Mouse (Mus musculus) hematopoietic stem cell, adult 5-6 weeks (primary cell): ENCODE data around the gene Gabbr2. TPM values are rescaled to one million over a fixed set of nuclear protein-coding genes. Genes with fewer than 3 reads are reported as not detected.
"Not testable (repeated sequence)": the region's sequence is repeated elsewhere in the genome, so short reads cannot be mapped to it uniquely, and the experiment has no call there.

Source experiments
- ATAC-seq, 2 experiments: fragments of 125-278 bp in 1 of 2; replicated peaks in 1 of 2; 2 replicates each; pipeline ENCODE4 v1.8.0; 2016 to 2017; ENCODE audit warnings: inconsistent platforms in 2 of 2, mild to moderate bottlenecking in 2 of 2, moderate number of reproducible peaks in 2 of 2, low read depth in 1 of 2, moderate TSS enrichment in 1 of 2; ENCODE audit not compliant: low FRiP score in 2 of 2, poor library complexity in 2 of 2, severe bottlenecking in 2 of 2, insufficient read depth in 1 of 2, low TSS enrichment in 1 of 2
- total RNA-seq: library from RNA; stranded (forward); fragments of 172-1452, 232-1000 nt; gene quantifications from 2 replicates; pipeline ENCODE4 v1.2.3, GENCODE M21; 2017

Gene Gabbr2
- total RNA-seq, 1 experiment from 2014 or later, result 0.25 TPM

- peak; percentile 99 to 100 for ATAC-seq
These were observed 348.6 kb downstream of the Gabbr2 start for GRCm38 (mm10) chr4:46642924-46643675.

DNA sequence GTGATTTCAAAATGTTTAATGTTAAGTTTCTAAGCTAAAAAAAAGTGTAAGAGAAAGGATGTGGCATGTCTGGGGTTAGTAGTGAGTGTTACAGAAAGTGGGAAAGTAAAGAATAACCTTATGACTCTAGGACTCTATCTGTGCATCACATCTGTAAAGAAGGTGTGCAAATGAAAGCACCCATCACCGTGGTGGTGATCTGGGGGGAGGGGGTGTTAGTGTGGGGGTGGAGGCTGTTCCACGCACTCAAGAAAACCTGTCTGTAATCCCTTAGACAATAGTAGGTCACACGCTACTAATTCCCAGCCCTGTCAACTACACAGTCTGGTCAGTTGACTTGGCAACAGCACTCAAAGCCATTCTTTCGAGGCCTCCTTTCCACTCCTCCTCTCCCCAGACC is 350.4 kb downstream of the Gabbr2 start:
- ATAC-seq, result no peak

DNA sequence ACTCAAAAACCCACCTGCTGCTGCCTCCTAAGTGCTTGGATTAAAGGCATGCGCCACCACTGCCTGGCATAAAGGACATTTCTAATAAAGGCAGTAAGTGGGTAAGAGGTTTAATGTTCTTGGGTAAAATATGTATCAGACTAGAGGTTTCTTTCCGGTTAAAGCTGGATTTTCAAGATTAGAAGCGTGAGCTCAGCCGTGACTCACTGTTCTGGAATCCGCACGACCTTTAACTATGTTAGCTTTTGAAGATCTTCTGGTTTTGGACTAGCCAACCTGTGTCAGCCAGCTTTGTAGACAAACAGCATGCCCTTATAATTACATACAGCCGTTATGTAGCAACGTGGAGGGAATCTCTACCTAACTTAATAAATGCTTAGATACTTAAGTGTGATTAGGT is 351.8 kb downstream of the Gabbr2 start:
- no peak for ATAC-seq

GRCm38 (mm10) chr4:46637250-46637649 is 354.4 kb downstream of the Gabbr2 start:
- ATAC-seq, result not testable (repeated sequence)

GRCm38 (mm10) chr4:46635702-46636430 is 355.8 kb downstream of the Gabbr2 start:
- peak; percentile 54 to 87 for ATAC-seq

DNA sequence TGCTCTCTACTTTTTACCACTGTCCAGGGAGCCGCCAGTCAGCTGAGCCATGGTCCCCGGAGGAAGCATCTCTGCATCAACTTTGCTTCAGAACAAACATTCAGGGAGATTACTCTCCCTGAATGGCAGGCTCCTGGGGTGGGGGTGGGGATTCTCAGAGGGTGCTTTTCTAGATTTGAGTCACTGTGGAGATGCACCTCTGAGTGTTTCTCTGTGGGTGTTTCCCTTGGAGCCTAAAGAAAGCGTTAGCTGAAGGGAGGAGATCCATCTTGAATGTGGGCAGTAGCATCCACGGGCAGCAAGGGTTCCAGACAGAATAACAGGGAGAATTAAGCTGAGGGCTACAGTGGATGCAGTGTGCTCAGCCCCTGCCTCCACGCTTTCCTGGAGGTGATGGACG is 356.8 kb downstream of the Gabbr2 start:
- ATAC-seq, result no peak

DNA sequence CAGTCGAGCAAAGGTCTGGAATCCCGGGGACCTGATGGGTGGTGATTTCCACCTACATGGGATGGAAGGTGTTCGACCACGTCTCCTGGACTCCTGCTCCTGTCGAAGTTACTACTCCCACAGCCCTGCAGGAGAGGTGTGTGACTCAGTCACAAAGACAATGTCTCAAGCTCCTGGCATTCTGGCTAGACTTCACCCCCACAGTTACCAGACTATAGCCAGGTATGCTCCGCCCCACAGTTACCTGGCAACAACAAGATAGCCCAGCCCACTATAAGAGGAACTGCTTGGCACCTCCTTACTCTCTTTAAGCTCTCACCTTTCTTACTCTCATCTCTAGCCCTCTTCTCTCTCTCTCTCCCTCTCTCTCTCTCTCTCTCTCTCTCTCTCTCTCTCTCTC is 358.1 kb downstream of the Gabbr2 start:
- ATAC-seq, result not testable (repeated sequence)

- no peak for ATAC-seq
These were observed 359.2 kb downstream of the Gabbr2 start for GRCm38 (mm10) chr4:46632465-46632864.

DNA sequence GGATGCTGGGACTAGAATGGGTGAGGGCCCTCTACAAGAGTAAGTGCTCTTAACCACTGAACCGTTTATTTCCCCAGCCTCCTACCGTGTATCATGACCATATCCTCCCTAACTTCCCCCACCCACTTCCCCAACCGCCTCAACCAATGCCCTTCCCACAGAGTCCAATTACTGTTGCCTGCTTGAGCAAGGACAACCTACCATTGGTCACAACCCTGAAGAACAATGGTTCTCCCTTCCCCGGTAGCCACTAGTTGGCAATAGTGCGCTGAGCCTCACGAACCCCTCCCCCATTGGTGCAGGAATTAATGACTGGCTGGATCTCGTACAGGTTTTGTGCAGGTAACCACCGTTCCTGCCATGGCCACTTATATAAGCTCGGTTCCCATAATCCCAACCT is 361.3 kb downstream of the Gabbr2 start:
- ATAC-seq, result peak; percentile 81 to 87

- no peak for ATAC-seq
These were observed 362.8 kb downstream of the Gabbr2 start for GRCm38 (mm10) chr4:46628873-46629272.

GRCm38 (mm10) chr4:46628081-46628480 is 363.6 kb downstream of the Gabbr2 start:
- ATAC-seq, result no peak

GRCm38 (mm10) chr4:46625101-46625500 is 366.6 kb downstream of the Gabbr2 start:
- no peak for ATAC-seq

GRCm38 (mm10) chr4:46623007-46623406 is 368.7 kb downstream of the Gabbr2 start:
- no peak for ATAC-seq

- no peak for ATAC-seq
These were observed 370.7 kb downstream of the Gabbr2 start for GRCm38 (mm10) chr4:46620946-46621345.

DNA sequence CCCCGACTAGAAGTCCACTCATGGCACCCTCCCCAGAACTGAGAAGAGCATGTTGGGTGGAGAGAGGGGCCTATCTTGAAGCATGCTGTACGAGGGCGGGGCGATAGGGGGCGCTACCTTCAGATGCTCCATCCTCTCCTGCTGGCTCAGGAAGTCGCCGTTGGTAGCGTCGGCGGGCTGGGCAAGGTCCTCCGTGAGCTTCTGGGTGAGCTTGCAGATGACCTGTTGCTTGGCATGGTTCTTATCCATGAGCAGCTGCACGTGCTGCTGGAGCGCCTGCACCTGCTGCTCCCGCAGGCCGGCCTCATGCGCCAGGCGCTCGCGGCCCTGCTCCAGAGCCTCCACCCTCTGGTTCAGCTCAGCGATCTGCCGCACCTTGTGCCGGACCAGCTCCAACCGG is 371.3 kb downstream of the Gabbr2 start:
- no peak for ATAC-seq

GRCm38 (mm10) chr4:46618196-46618817 is 373.4 kb downstream of the Gabbr2 start:
- ATAC-seq, result no peak

DNA sequence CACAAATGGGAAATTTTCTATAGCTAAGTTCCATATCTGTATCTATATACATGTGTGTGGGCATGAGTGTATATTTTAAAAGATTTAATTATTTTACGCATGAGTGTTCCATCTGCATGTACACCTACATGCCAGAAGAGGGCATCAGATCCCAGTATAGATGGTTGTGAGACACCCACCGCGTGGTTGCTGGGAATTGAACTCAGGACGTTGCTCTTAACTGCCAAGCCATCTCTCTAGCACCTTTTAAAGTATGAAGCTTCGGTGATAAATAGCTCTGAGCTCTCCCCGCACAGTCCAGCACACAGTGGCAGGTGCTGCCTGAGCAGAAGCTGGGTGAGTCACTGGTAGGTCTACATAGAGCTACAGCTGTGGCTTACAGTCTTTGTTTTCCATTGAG is 374.3 kb downstream of the Gabbr2 start:
- ATAC-seq, result no peak

GRCm38 (mm10) chr4:46614641-46615040 is 377.0 kb downstream of the Gabbr2 start:
- ATAC-seq, result peak; percentile 82
